Mouse (Mus musculus) mouse trophoblast stem cell (cell line): Measurements from ENCODE around the gene Chchd2.

ENCODE experiments used
- in situ Hi-C, 2 experiments: fragments of 300-500 bp; cut with MseI, MboI; formaldehyde crosslinking; loops; 2 replicates in 1 of 2; 3 replicates in 1 of 2; pipeline ENCODE4 v1.15.1; 2025

Chchd2 gene

DNA sequence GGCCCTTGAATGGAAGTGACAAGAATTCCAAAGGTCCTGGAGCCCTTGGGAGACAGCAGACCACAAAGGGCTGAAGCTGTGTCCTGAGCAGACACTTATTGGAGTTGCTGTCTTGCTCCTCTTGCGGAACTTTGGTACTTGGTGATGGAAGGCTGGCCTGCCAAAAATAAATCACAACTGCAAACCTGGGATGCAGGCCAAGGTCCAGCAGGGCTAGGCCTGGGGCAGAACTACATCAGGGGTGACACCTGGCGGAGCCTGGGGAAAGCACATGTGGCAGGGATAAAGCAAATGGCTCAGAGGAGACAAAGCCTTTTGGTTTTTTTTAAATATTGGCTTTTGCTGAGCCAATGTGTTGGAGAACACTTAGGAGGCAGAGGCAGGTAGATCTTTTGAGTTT, 8.3 kb downstream of the Chchd2 start:
- in situ Hi-C loops: no loop called here

- in situ Hi-C loops: no loop called here
Measured at GRCm38 (mm10) chr5:129877731-129878455, 9.4 kb downstream of the Chchd2 start.

DNA sequence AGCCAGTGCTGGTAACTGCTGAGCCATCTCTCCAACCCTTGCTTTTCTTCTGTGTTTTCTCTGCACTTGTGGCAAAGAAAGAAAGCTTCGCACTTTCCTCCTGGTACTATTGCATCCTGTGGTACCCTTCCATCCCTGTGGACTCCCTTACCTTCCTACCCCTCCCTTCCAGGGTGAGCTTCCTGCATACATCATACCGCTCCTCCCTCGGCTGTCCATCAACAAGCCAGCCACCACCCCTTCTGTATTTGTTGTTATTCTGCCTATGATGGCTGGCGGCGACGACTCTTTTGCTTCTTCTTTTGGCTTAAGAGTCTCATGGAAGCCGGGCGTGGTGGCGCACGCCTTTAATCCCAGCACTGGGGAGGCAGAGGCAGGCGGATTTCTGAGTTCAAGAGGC, 12.2 kb downstream of the Chchd2 start:
- in situ Hi-C loops: no loop called here

DNA sequence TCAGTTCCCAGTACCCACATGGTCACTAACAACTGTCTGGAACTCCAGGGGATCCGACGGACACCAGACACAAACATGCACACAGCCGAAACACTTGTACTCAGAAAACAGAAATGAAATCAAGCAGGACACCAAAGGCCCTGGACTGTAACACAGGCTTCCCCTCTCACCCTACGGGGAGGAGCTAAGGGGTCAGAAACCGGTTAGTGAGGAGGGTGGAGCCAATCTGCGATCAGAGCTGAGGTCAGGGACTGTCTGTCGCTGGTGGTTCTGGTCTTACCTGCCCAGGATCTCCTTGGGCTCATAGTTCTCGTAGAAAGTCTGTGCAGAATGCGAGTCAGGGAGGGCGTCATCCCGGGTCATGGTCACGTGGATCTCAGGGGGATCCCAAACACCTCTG, 13.3 kb downstream of the Chchd2 start:
- in situ Hi-C loops: no loop called here

DNA sequence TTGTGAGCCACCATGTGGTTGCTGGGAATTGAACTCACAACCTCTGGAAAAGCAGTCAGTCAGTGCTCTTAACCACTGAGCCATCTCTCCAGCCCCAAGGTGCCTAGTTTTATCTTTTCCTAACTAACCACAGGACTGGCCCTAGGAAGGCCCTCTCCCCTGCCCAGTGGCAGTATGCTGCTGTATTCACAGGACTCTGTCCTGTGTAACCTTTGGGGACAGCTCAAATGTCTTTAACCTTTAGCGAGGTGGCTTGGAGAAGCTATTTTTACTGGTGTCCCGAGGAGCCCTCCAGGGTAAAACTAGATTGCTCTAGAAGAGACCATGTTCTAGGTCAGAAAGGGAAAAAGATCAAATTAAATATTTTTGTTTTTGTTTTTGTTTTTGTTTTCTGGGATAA, 16.0 kb downstream of the Chchd2 start:
- in situ Hi-C loops: no loop called here

GRCm38 (mm10) chr5:129869238-129869995, 17.9 kb downstream of the Chchd2 start:
- in situ Hi-C loops: no loop called here

DNA sequence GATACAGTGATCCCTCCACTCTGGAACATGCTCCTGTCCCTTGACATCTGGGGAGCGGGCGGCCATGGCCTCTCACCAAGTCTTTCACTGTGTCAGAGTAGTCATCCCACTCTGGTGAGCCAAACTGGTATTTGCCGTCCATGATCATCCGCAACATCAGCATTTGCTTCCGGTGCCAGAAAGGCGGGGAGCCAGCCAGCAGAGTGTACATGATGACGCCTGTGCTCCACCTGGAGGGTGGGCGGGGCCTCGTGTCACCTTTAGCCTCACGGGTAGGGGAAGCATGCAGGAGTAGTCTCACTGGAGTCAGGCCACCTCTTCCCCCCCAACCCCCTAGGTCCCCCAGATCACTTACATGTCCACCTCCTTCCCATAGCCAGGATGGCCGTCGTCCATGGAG, 21.4 kb downstream of the Chchd2 start:
- in situ Hi-C loops: no loop called here

DNA sequence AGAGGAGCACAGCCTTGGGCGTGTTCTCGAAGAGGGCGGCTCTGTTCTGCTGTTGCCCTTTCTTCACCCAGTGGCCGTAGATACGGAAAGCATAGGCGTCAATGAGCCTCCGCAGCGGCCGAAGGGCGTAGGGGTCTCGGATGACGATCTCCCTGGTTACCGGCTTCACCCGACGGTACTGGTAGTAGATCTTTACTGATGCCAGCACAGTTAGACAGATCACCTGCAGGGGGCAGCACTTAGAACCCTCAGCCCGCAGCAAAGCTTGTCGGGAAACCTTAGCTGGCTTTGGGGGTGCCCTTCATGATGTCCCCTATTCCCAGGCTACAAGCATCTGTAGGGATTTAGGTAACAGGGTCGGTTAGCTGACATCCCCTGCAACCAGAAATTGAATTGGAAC, 22.8 kb downstream of the Chchd2 start:
- in situ Hi-C loops: no loop called here

DNA sequence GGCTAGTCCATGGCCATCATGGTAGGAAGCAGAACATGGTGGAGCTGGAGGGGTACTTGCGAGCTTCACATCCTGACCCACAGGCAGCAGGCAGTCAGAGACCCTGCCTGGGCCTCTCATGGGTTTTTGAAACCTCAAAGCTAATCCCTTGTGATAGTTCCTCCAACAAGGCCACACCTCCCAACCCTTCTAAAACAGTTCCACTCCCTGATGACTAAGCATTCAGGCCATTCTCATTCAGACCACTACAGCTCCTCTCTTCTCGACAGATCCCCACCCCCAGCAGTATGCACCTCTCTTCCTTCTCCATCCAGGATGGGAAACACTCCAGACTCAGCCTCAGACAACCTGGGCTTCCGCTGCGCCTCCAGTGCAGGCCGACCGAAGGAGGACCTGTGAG, 24.9 kb downstream of the Chchd2 start:
- in situ Hi-C loops: no loop called here

- in situ Hi-C loops: no loop called here
Measured at GRCm38 (mm10) chr5:129856414-129856813, 30.9 kb downstream of the Chchd2 start.

GRCm38 (mm10) chr5:129855163-129855562, 32.1 kb downstream of the Chchd2 start:
- in situ Hi-C loops: no loop called here

GRCm38 (mm10) chr5:129847558-129847820, 39.8 kb downstream of the Chchd2 start:
- in situ Hi-C loops: no loop called here

GRCm38 (mm10) chr5:129846752-129847557, 40.3 kb downstream of the Chchd2 start, which contains the start of gene Sumf2:
Gene Sumf2 (plus strand): TSS chr5:129846986.
- in situ Hi-C loops: no loop called here

DNA sequence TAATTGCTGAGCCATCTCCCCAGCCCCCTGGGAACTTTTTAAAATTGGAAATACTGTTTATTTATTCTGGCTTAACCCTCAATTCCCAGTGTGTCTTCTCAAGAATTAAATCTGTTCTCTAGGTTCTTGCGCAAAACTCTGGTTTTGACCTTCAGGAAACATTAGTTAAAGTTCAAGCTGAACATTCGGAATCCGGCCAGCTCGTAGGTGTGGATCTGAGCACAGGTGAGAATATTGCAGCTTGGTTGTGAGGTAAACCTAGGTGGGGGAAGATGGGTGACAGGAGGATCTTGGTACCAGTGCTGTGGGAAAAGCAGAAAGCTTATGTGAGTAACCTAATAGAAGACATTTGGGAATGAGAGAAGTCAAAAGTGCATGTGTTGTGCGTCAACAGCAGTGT, 42.4 kb downstream of the Chchd2 start:
- in situ Hi-C loops: no loop called here
